ENCODE assay signal across 20 mouse cellular contexts in genomic region chr8:48722318-48722717, GRCm38 (mm10).
A peak's percentile ranks its signal among the peaks of the same experiment; 100 is the strongest.
DNase-seq lines count a peak whose midpoint lies in the region; ATAC-seq and TF ChIP-seq lines count a peak whose summit lies in the region.
"Had no signal": no experiment of that assay in that cellular context is flagged by ENCODE, and none has a peak within 500 bp of the region (broad histone marks: within the 10 kb centered on the region; RNA-seq: fewer than 3 reads in every experiment).

No protein-coding gene starts in this region.

- no peak for TF ChIP-seq CTCF in forebrain, postnatal 0 days (IDR thresholded peaks at IDR 0.05; ENCODE audit: low read depth)
- no peak for TF ChIP-seq CTCF in gastrocnemius, adult 2 months (IDR thresholded peaks at IDR 0.05)

- peaks cover 40% of the 10 kb centered on the region for H3K4me1 ChIP-seq in forebrain, embryonic 10.5 days
- H3K4me1 ChIP-seq in forebrain, postnatal 0 days (ENCODE audit: insufficient read depth) = no peaks in the 10 kb centered on the region
- H3K4me1 ChIP-seq in hindbrain, embryonic 15.5 days (replicated peaks) = peaks cover 9% of the 10 kb centered on the region
- peaks cover 7% of the 10 kb centered on the region for H3K4me1 ChIP-seq in hindbrain, embryonic 13.5 days (replicated peaks)
- no peaks in the 10 kb centered on the region for H3K4me1 ChIP-seq in neural tube, embryonic 14.5 days (ENCODE audit: control insufficient read depth, insufficient read depth, low read length)
- H3K4me1 ChIP-seq in neural tube, embryonic 15.5 days = peaks cover 5% of the 10 kb centered on the region; the same call in 1 of the 2 replicates
- H3K4me1 ChIP-seq in midbrain, embryonic 15.5 days = peaks cover 9% of the 10 kb centered on the region
- H3K4me1 ChIP-seq: heart, embryonic 12.5 days had no signal

- no peak overlapping the region for H3K9ac ChIP-seq in forebrain, postnatal 0 days
- H3K9ac ChIP-seq in hindbrain, embryonic 15.5 days = no peak overlapping the region
- no peak overlapping the region for H3K9ac ChIP-seq in hindbrain, embryonic 13.5 days
- no peak overlapping the region for H3K9ac ChIP-seq in neural tube, embryonic 14.5 days (replicated peaks; ENCODE audit: low read depth, low read length)
- no peak overlapping the region for H3K9ac ChIP-seq in neural tube, embryonic 15.5 days (replicated peaks)
- no peak overlapping the region for H3K9ac ChIP-seq in midbrain, embryonic 15.5 days
- H3K9ac ChIP-seq: heart, embryonic 12.5 days had no signal

- no peaks in the 10 kb centered on the region for H3K27me3 ChIP-seq in forebrain, embryonic 10.5 days (ENCODE audit: poor library complexity, severe bottlenecking)
- H3K27me3 ChIP-seq in forebrain, postnatal 0 days (ENCODE audit: insufficient read depth, low read length) = no peaks in the 10 kb centered on the region
- no peaks in the 10 kb centered on the region for H3K27me3 ChIP-seq in hindbrain, embryonic 15.5 days
- no peaks in the 10 kb centered on the region for H3K27me3 ChIP-seq in hindbrain, embryonic 13.5 days
- no peaks in the 10 kb centered on the region for H3K27me3 ChIP-seq in neural tube, embryonic 14.5 days (ENCODE audit: control insufficient read depth, insufficient read depth, low read length)
- no peaks in the 10 kb centered on the region for H3K27me3 ChIP-seq in neural tube, embryonic 15.5 days (replicated peaks)
- H3K27me3 ChIP-seq in midbrain, embryonic 15.5 days (replicated peaks) = no peaks in the 10 kb centered on the region
- H3K27me3 ChIP-seq: heart, embryonic 12.5 days had no signal

- intact Hi-C loops in gastrocnemius, adult 2 months (cut with DNase I) = no loop called here

- H3K9me3 ChIP-seq in forebrain, embryonic 10.5 days = no peaks in the 10 kb centered on the region
- H3K9me3 ChIP-seq in forebrain, postnatal 0 days (ENCODE audit: low read length) = no peaks in the 10 kb centered on the region
- H3K9me3 ChIP-seq in hindbrain, embryonic 15.5 days = no peaks in the 10 kb centered on the region
- no peaks in the 10 kb centered on the region for H3K9me3 ChIP-seq in hindbrain, embryonic 13.5 days
- H3K9me3 ChIP-seq in neural tube, embryonic 14.5 days (ENCODE audit: control insufficient read depth, low read length) = no peaks in the 10 kb centered on the region
- H3K9me3 ChIP-seq in neural tube, embryonic 15.5 days (replicated peaks) = no peaks in the 10 kb centered on the region
- no peaks in the 10 kb centered on the region for H3K9me3 ChIP-seq in midbrain, embryonic 15.5 days
- H3K9me3 ChIP-seq: heart, embryonic 12.5 days had no signal

- H3K4me3 ChIP-seq in forebrain, embryonic 10.5 days = no peak overlapping the region
- H3K4me3 ChIP-seq in forebrain, postnatal 0 days (ENCODE audit: low read depth, low read length) = no peak overlapping the region
- no peak overlapping the region for H3K4me3 ChIP-seq in hindbrain, embryonic 15.5 days
- H3K4me3 ChIP-seq in hindbrain, embryonic 13.5 days = no peak overlapping the region
- no peak overlapping the region for H3K4me3 ChIP-seq in neural tube, embryonic 14.5 days (ENCODE audit: low read depth, low read length)
- no peak overlapping the region for H3K4me3 ChIP-seq in neural tube, embryonic 15.5 days (replicated peaks)
- H3K4me3 ChIP-seq in midbrain, embryonic 15.5 days = no peak overlapping the region
- H3K4me3 ChIP-seq in gastrocnemius, adult 2 months = no peak overlapping the region
- H3K4me3 ChIP-seq: heart, embryonic 12.5 days had no signal

- H3K4me2 ChIP-seq in forebrain, postnatal 0 days (ENCODE audit: low read depth) = no peak overlapping the region
- 0 out of 2 replicates have a peak overlapping the region, but pooled peaks have one; percentile 11 for H3K4me2 ChIP-seq in hindbrain, embryonic 15.5 days
- H3K4me2 ChIP-seq in hindbrain, embryonic 13.5 days = no peak overlapping the region
- no peak overlapping the region for H3K4me2 ChIP-seq in neural tube, embryonic 14.5 days (ENCODE audit: low read depth, low read length)
- H3K4me2 ChIP-seq in neural tube, embryonic 15.5 days = no peak overlapping the region
- H3K4me2 ChIP-seq in midbrain, embryonic 15.5 days = no peak overlapping the region
- H3K4me2 ChIP-seq: heart, embryonic 12.5 days had no signal

- peak overlapping the region; percentile 65 for H3K27ac ChIP-seq in forebrain, embryonic 10.5 days
- H3K27ac ChIP-seq in forebrain, postnatal 0 days (ENCODE audit: low read depth, low read length) = no peak overlapping the region
- no peak overlapping the region for H3K27ac ChIP-seq in hindbrain, embryonic 15.5 days (replicated peaks)
- no peak overlapping the region for H3K27ac ChIP-seq in hindbrain, embryonic 13.5 days
- H3K27ac ChIP-seq in neural tube, embryonic 14.5 days (ENCODE audit: low read depth, low read length) = no peak overlapping the region
- no peak overlapping the region for H3K27ac ChIP-seq in neural tube, embryonic 15.5 days (replicated peaks)
- H3K27ac ChIP-seq in midbrain, embryonic 15.5 days = 0 out of 2 replicates have a peak overlapping the region, but pooled peaks have one; percentile 50
- H3K27ac ChIP-seq in gastrocnemius, adult 2 months = no peak overlapping the region

- no peak for ATAC-seq in forebrain, postnatal 0 days
- ATAC-seq in hindbrain, embryonic 15.5 days (ENCODE audit: low FRiP score, low read depth) = no peak
- no peak for ATAC-seq in hindbrain, embryonic 13.5 days (ENCODE audit: low FRiP score)
- ATAC-seq in neural tube, embryonic 14.5 days (ENCODE audit: low read depth) = peak; percentile 31; the same call in 1 of the 2 replicates
- no peak for ATAC-seq in neural tube, embryonic 15.5 days (ENCODE audit: low FRiP score)
- ATAC-seq in midbrain, embryonic 15.5 days (replicated peaks) = no peak
- ATAC-seq: activated CD4-positive, CD25-positive, alpha-beta regulatory T cell, adult 4 months; CD4-positive, CD25-positive, alpha-beta regulatory T cell, adult 4 months; forebrain, embryonic 14.5 days; intestine, embryonic 16.5 days had no signal

- DNase-seq in forebrain, embryonic 10.5 days (ENCODE audit: extremely low spot score, low spot score) = no peak
- DNase-seq in forebrain, postnatal 0 days = no peak
- no peak for DNase-seq in gastrocnemius, adult 2 months
- DNase-seq: adrenal gland, postnatal 14 days; B cell, adult 2 months; cerebellum, adult 11-12 months; cerebellum, adult 9-10 months; cerebellum, postnatal 25 days; gastrocnemius, postnatal 10 days; heart, postnatal 4 days had no signal

- H3K36me3 ChIP-seq in forebrain, embryonic 10.5 days (replicated peaks) = peaks cover 13% of the 10 kb centered on the region
- H3K36me3 ChIP-seq in forebrain, postnatal 0 days (ENCODE audit: insufficient read depth) = no peaks in the 10 kb centered on the region
- H3K36me3 ChIP-seq in hindbrain, embryonic 15.5 days = no peaks in the 10 kb centered on the region
- no peaks in the 10 kb centered on the region for H3K36me3 ChIP-seq in hindbrain, embryonic 13.5 days
- H3K36me3 ChIP-seq in neural tube, embryonic 14.5 days (ENCODE audit: control insufficient read depth, insufficient read depth, low read length) = no peaks in the 10 kb centered on the region
- no peaks in the 10 kb centered on the region for H3K36me3 ChIP-seq in neural tube, embryonic 15.5 days
- no peaks in the 10 kb centered on the region for H3K36me3 ChIP-seq in midbrain, embryonic 15.5 days (replicated peaks)
- H3K36me3 ChIP-seq: heart, embryonic 12.5 days had no signal

- WGBS in forebrain, embryonic 10.5 days = 89% methylated on average over 7 of the region's 7 CpGs
- 89% methylated on average over 7 of the region's 7 CpGs for WGBS in forebrain, postnatal 0 days
- WGBS in hindbrain, embryonic 15.5 days = 79% methylated on average over 7 of the region's 7 CpGs
- WGBS in hindbrain, embryonic 13.5 days = 77% methylated on average over 7 of the region's 7 CpGs
- 83% methylated on average over 7 of the region's 7 CpGs for WGBS in neural tube, embryonic 14.5 days
- WGBS in neural tube, embryonic 15.5 days = 87% methylated on average over 7 of the region's 7 CpGs
- 80% methylated on average over 7 of the region's 7 CpGs for WGBS in midbrain, embryonic 15.5 days

Comparison
In these comparisons a context has a peak if more than half of its experiments do, and no peak if none do; other contexts are left out.
1. H3K27ac ChIP-seq: peak in forebrain, embryonic 10.5 days (single experiment) and midbrain, embryonic 15.5 days (single experiment); none in forebrain, postnatal 0 days (single experiment), hindbrain, embryonic 15.5 days (single experiment), hindbrain, embryonic 13.5 days (single experiment), neural tube, embryonic 14.5 days (single experiment), neural tube, embryonic 15.5 days (single experiment) and gastrocnemius, adult 2 months (single experiment).